Mouse (Mus musculus) kidney, adult 10 weeks (tissue): ENCODE data around the gene Mvb12b. TPM values are rescaled to one million over a fixed set of nuclear protein-coding genes. Genes with fewer than 3 reads are reported as not detected.

ENCODE experiments used
- polyA plus RNA-seq: library from polyadenylated mRNA; stranded (reverse); fragments of 350-450 nt; fragmentation: Illumina TruSeq; extraction: RNeasy Lipid Tissue Mini Kit (QIAGEN cat#74804); gene quantifications from one replicate; pipeline ENCODE4 v1.2.3, GENCODE M21; 2014; ENCODE audit warnings: low read depth, low replicate concordance

Gene Mvb12b
- 2.0 TPM for polyA plus RNA-seq

GRCm38 (mm10) chr2:33887328-33888099, at the start of gene Mvb12b:
Mvb12b (minus strand) TSS chr2:33887946.

Other genes starting within 250 kb of the Mvb12b start
- gene Lmx1b, start 247.4 kb downstream of the Mvb12b start, polyA plus RNA-seq: 0.32 TPM